Mouse (Mus musculus) Patski (cell line): ENCODE results near the gene Cep290. TPM values are rescaled to one million over a fixed set of nuclear protein-coding genes. Genes with fewer than 3 reads are reported as not detected.
A peak's percentile ranks its signal among the peaks of the same experiment; 100 is the strongest.

Experiments
- ATAC-seq: fragments of 100-300 bp; one replicate; pipeline ENCODE4 v1.8.0; 2021
- CTCF ChIA-PET: fragments of 350-600 bp; sonication (Branson Sonifier 250); formaldehyde crosslinking; loops from one replicate; lab custom pipeline; 2022; ENCODE audit warnings: inconsistent platforms; lab: Charles Lee
- POLR2A ChIA-PET: fragments of 350-600 bp; sonication (Branson Sonifier 250); formaldehyde crosslinking; loops from one replicate; lab custom pipeline; 2022; ENCODE audit warnings: antibody characterized with exemption, inconsistent platforms; lab: Charles Lee
- DNase-seq: peaks from one replicate; pipeline ENCODE4 v3.0.0-alpha.2; 2011; ENCODE audit warnings: low read depth, low spot score
- H3K27me3 ChIP-seq: fragments of 371-371 bp; one replicate; pipeline ENCODE4 v1.5.1; 2021
- CTCF ChIP-seq: fragments of 100-300 bp; IDR thresholded peaks from one replicate; pipeline ENCODE4 v1.5.1; 2021
- in situ Hi-C: fragments of 300-500 bp; cut with MboI; formaldehyde crosslinking; loops from 3 replicates; pipeline ENCODE4 v1.11.1; 2018; ENCODE audit warnings: low pct_unique_long_range_greater_than_20kb, mixed read lengths
- polyA plus RNA-seq: library from polyadenylated mRNA; unstranded; gene quantifications from one replicate; pipeline ENCODE4 v1.2.3, GENCODE M21; 2021

Gene Cep290
- polyA plus RNA-seq, 1 experiment from 2014 or later = 12.4 TPM

DNA sequence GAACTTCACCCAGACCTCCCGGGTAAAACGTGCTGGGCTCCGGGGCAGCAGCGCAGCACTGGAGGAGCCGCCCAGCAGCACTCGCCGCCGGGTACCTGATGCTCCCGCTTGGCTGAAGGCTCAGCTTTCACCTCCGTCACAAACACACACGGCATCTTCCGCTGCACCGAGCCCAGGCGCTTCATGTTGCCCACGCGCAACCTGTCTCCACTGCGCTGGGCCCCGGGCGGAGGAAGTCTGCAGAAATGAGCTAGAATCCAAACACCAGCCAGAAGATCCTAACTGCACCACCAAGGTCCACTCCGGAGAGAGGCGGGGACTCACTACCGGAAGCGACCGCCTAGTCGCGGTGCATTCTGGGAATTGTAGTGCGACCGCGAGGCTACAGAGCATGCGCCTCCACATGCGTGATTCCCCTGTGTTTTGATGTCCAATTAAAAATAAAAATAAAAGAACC is 101.6 kb downstream of the Cep290 start:
- ATAC-seq (peak; percentile 99), DNase-seq (peak; percentile 48)
- in situ Hi-C loops = no loop called here
- H3K27me3 ChIP-seq = peaks cover 34% of the 10 kb centered on the region
- CTCF ChIA-PET = interaction anchor here (1.3 kb wide), 1 partner anchor 22 kb away, joined by 3 read pairs; no protein-coding TSS in a partner anchor
- no peak for TF ChIP-seq CTCF
- POLR2A ChIA-PET = no interaction called here

DNA sequence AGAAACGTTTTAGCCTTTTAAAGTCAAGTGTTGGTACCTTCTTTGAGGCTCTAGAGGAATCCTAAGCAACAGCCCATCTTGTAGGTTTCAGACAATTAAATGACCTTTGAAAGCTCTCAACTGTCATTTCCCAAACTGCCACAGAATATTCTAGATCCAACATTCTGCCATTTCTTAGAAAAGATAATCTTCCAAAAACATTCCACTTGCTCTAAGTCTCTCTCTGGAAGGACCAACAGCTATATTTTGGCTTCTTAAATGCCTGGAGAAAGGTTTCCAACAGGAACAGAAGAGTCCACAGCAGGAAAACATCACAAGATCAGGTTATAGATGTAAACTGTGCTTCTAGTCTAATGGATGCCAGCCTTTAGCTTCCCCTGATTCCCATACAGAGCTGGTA is 103.0 kb downstream of the Cep290 start, which contains the start of the genes 4930430F08Rik and 1700017N19Rik:
4930430F08Rik (minus strand) TSS at position 101 of the 400 bp plus-strand sequence.
1700017N19Rik (plus strand) TSS at position 162 of the 400 bp plus-strand sequence.
- DNase-seq (no peak), ATAC-seq (no peak)
- peaks cover 41% of the 10 kb centered on the region for H3K27me3 ChIP-seq
- POLR2A ChIA-PET = no interaction called here
- TF ChIP-seq CTCF = no peak
- CTCF ChIA-PET = no interaction called here
- in situ Hi-C loops = no loop called here

DNA sequence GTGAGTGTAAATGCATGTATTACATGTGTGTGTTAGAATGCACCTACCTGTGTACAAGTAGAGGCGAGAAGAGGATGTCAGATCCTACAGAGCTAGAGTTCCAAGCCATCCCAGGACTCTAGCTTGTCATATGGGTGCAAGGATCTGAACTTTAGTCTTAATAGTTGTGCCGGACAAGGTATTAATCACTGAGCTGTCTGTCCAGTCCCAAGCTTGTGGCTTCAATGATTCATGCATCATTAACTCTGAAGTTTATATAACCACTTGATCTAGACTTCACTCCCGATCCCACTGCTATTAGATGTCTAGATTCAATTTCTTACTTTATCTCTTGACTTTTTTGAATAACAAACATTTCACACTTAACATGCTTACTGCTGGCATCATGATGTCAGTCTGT is 111.0 kb downstream of the Cep290 start:
- DNase-seq (no peak), ATAC-seq (no peak)

DNA sequence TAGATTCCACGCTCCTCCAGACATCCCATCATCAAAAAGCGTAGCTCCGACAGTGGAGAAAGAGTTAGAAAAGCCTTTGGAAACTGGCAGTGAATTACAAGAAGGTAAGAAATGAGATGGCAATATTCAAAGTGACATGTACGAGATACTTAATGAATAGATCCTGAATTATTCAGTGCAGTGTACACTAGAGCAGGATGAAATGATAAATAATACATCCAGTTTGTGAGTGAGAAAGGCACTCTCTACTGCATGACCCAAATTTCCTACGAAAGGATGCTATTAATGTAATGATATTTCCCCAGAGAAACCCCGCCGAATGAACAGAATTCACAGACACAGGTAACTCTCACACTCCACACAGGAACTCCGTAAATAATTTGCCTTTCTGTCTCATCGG is 116.2 kb downstream of the Cep290 start:
- POLR2A ChIA-PET = no interaction called here
- no peak for ATAC-seq

More for the DNA sequence above, 111.0 kb downstream of the Cep290 start:
- ChIA-PET CTCF (interaction anchor here (1.5 kb wide), 1 partner anchor 10 kb away, joined by 3 read pairs; no protein-coding TSS in a partner anchor), POLR2A (no interaction called here)
- in situ Hi-C loops = no loop called here
- no peak for TF ChIP-seq CTCF
- H3K27me3 ChIP-seq = peaks cover 67% of the 10 kb centered on the region

DNA sequence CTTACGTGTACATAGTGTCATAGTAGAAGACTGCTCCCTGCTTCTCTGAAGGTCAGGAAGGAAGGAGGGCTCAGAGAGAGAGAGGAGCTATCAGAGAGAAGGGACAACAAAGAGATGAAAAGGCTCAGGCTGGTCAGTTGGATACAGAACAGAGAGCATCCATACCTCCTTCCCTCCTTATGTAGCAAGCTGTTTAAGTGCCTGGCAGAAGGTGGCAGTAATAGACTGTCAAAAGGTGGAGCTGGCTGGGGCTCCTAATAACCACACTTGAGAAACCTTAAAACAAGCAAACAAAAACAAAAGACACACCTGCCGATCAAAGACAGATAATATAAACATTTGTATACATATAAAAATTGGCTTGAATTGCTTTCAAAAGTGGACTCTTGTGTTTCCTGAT is 116.9 kb downstream of the Cep290 start:
- in situ Hi-C loops = no loop called here
- peaks cover 60% of the 10 kb centered on the region for H3K27me3 ChIP-seq
- TF ChIP-seq CTCF = no peak
- CTCF ChIA-PET = no interaction called here
- DNase-seq (no peak), ATAC-seq (no peak)
- POLR2A ChIA-PET = no interaction called here

More for the DNA sequence above, 116.2 kb downstream of the Cep290 start:
- DNase-seq = no peak
- CTCF ChIA-PET = no interaction called here
- H3K27me3 ChIP-seq = peaks cover 62% of the 10 kb centered on the region
- in situ Hi-C loops = no loop called here
- no peak for TF ChIP-seq CTCF

DNA sequence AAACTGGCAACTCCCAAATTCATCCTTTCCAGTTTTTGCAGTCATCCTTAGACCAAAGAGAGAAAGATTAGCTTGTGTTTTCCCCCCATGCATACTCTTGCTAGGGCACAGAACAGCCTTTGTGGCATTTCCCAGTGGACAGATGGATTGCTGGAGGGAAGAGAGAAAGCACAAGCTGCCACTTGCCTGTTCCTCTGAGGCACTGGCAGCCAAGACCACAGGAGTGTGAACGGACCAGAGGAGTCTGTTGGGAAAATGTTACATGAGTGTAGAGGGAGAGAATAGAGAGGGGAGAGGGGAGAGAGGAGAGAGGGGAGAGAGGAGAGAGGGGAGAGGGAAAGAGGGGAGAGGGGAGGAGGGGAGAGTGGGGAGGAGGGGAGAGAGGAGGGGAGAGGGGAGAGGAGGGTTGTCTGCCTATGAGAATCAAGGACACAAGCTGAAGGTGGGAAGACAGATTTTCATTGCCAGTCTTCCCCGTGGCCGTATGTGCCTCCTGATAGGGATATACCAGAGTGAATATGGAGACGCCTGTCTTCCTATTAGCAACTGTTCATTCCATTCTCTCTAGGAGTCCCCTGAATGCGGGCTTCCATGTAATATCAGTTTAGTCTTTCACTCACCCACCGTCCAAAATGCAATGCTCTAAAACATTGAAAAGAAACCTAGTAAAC is 130.0 kb downstream of the Cep290 start:
- TF ChIP-seq CTCF = no peak
- CTCF ChIA-PET = no interaction called here

DNA sequence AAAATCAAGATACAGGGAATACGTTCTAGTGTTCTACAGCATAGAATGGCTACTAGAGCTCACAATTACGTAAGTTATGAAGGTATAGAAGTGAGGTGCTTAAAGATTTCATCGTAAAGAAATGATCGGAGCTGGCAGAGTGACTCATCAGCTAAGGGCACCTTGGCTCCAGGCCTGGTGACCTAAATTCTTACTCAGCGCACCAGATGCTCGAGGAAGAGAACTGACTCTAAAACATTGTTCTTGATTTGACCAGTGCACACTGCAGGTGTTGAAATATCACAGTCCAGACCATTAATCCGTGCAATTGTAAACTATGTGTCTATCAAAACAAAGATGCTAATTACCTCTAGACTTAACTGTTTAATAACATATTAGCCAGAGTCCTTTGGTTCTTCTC is 132.1 kb downstream of the Cep290 start:
- in situ Hi-C loops = no loop called here
- no peak for TF ChIP-seq CTCF
- POLR2A ChIA-PET = interaction anchor here (0.5 kb wide), 1 partner anchor 1435 kb away, joined by 4 read pairs; no protein-coding TSS in a partner anchor
- CTCF ChIA-PET = interaction anchor here (0.8 kb wide), 1 partner anchor 10 kb away, joined by 3 read pairs; no protein-coding TSS in a partner anchor
- DNase-seq (no peak), ATAC-seq (no peak)
- peaks cover 43% of the 10 kb centered on the region for H3K27me3 ChIP-seq

More for the DNA sequence above, 130.0 kb downstream of the Cep290 start:
- DNase-seq (no peak), ATAC-seq (no peak)
- in situ Hi-C loops = no loop called here
- peaks cover 32% of the 10 kb centered on the region for H3K27me3 ChIP-seq
- POLR2A ChIA-PET = no interaction called here

DNA sequence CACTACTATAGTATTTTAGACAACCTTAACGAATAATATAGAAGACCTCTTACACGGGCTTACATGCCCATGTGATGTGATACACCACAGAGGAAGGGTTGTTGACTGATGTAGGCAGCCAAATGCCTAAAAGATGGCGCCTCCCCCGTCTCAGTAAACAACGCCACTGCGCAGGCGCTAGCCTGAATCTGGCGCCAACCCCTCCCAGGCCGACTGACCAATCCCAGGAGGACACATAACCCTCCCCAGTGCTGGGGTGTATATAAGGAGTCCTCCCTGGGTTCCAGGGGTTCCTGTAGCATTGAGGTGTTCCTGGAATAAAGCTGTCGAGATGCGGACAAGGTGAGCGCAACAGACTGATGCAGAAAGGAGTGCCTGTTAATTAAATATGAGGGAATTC is 132.7 kb downstream of the Cep290 start:
- POLR2A ChIA-PET = no interaction called here
- DNase-seq = no peak
- CTCF ChIA-PET = no interaction called here
- ATAC-seq = no peak
- TF ChIP-seq CTCF = no peak
- in situ Hi-C loops = no loop called here
- H3K27me3 ChIP-seq = peaks cover 46% of the 10 kb centered on the region

DNA sequence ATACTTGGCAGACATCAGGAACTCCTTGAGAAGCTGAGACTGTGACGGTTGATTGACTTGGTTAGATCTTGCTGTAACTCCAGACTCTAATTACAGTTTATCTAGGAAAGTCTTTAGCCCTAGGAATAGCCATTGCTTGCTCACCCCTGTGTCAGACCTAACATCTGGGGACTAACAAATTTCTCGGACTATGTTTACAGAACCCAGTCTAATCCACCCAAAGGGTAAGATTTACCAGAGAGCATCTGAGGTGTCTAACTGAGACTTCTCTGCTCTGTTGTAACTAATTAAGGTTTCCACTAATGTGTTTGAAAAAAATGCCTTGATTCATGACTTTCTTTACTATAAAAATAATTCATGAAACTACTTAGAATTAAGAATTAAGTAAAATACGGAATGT is 135.1 kb downstream of the Cep290 start:
- ATAC-seq (no peak), DNase-seq (no peak)
- CTCF ChIA-PET = no interaction called here
- POLR2A ChIA-PET = no interaction called here
- peaks cover 60% of the 10 kb centered on the region for H3K27me3 ChIP-seq
- no peak for TF ChIP-seq CTCF
- in situ Hi-C loops = no loop called here

Other genes starting within 250 kb of the Cep290 start
- not detected for gene Gm4301, start 151.9 kb upstream of the Cep290 start, polyA plus RNA-seq
- 0.12 TPM for gene Gm4302, start 146.7 kb upstream of the Cep290 start, polyA plus RNA-seq
- gene Gm4303, start 141.6 kb upstream of the Cep290 start, polyA plus RNA-seq = not detected
- gene Gm4305, start 136.5 kb upstream of the Cep290 start, polyA plus RNA-seq = not detected
- gene Gm4307, start 126.2 kb upstream of the Cep290 start, polyA plus RNA-seq = not detected
- gene Gm4312, start 105.0 kb upstream of the Cep290 start, polyA plus RNA-seq = not detected
- gene Tmtc3, start 208 bp upstream of the Cep290 start, polyA plus RNA-seq = 26.0 TPM
- 19.7 TPM for gene 4930430F08Rik, start 102.9 kb downstream of the Cep290 start, polyA plus RNA-seq
- not detected for gene 1700017N19Rik, start 102.9 kb downstream of the Cep290 start, polyA plus RNA-seq